Mouse (Mus musculus): ENCODE measurements at regions not wholly inside any gene's neighbourhood (a gene's known extent, or its start where the extent isn't known, plus 50 kb on each side); places are given as distances from the start of the nearest gene placed in this dataset.
"Not testable (repeated sequence)": the region's sequence is repeated elsewhere in the genome, so short reads cannot be mapped to it uniquely, and the experiment has no call there.

GRCm38 (mm10) chr17:29430401-29430800 is 60.2 kb upstream of the Pim1 start:
- DNase-seq (ENCODE audit: low spot score in 2 of 2): no peak

- no peak for DNase-seq (ENCODE audit: low spot score in 2 of 2)
These were observed 59.7 kb upstream of the Pim1 start for GRCm38 (mm10) chr17:29430806-29431205.

GRCm38 (mm10) chr17:29431553-29432297 is 58.8 kb upstream of the Pim1 start:
- DNase-seq (ENCODE audit: low spot score in 2 of 2): no peak

GRCm38 (mm10) chr17:29432666-29433065 is 57.9 kb upstream of the Pim1 start:
- no peak for DNase-seq (ENCODE audit: low spot score in 2 of 2)

GRCm38 (mm10) chr17:29433370-29433769 is 57.2 kb upstream of the Pim1 start:
- no peak for DNase-seq (ENCODE audit: low spot score in 2 of 2)

GRCm38 (mm10) chr17:29434074-29434944 is 56.2 kb upstream of the Pim1 start:
- no peak for DNase-seq (ENCODE audit: low spot score in 2 of 2)

- no peak for DNase-seq (ENCODE audit: low spot score in 2 of 2)
These were observed 55.1 kb upstream of the Pim1 start for GRCm38 (mm10) chr17:29435345-29436006.

GRCm38 (mm10) chr17:29436484-29436870 is 54.1 kb upstream of the Pim1 start:
- not testable (repeated sequence) for DNase-seq (ENCODE audit: low spot score in 2 of 2)

GRCm38 (mm10) chr17:29436871-29437534 is 53.5 kb upstream of the Pim1 start:
- peak in 1 of 2 experiments; percentile 42 for DNase-seq (ENCODE audit: low spot score in 2 of 2)

GRCm38 (mm10) chr17:29437535-29438324 is 52.8 kb upstream of the Pim1 start:
- DNase-seq (ENCODE audit: low spot score in 2 of 2): no peak

GRCm38 (mm10) chr17:29438347-29439235 is 52.0 kb upstream of the Pim1 start:
- DNase-seq (ENCODE audit: low spot score in 2 of 2): peak; percentile 72 to 75

- peak in 1 of 2 experiments; percentile 52 for DNase-seq (ENCODE audit: low spot score in 2 of 2)
These were observed 50.6 kb upstream of the Pim1 start for GRCm38 (mm10) chr17:29439992-29440391.

GRCm38 (mm10) chr17:29440490-29440889 is 50.1 kb upstream of the Pim1 start:
- no peak for DNase-seq (ENCODE audit: low spot score in 2 of 2)

Measured in urinary bladder, postnatal 36 days (tissue).